Mouse (Mus musculus) forebrain, postnatal 0 days (tissue): ENCODE results near the gene Glmp. TPM values are rescaled to one million over a fixed set of nuclear protein-coding genes. Genes with fewer than 3 reads are reported as not detected.

Source experiments
- ATAC-seq: fragments of 200-750 bp; cut with Nextera tagmentation; 2 replicates; pipeline ENCODE4 v1.8.0; 2017; ENCODE audit warnings: mild to moderate bottlenecking, moderate library complexity
- DNase-seq: peaks from one replicate; pipeline ENCODE4 v3.0.0-alpha.2; 2015
- H3K27ac ChIP-seq: fragments of 300-500 bp; sonication (generic); 2 replicates; pipeline ENCODE4 v1.5.1; 2014; ENCODE audit warnings: low read depth, mild to moderate bottlenecking, antibody characterized with exemption, low read length, moderate library complexity, mixed read lengths
- H3K27me3 ChIP-seq: fragments of 300-500 bp; sonication (generic); 2 replicates; pipeline ENCODE4 v1.6.1; 2014; ENCODE audit warnings: mild to moderate bottlenecking, low read length, mixed read lengths; ENCODE audit not compliant: insufficient read depth
- H3K36me3 ChIP-seq: fragments of 300-500 bp; sonication (generic); 2 replicates; pipeline ENCODE4 v1.6.1; 2014; ENCODE audit warnings: mild to moderate bottlenecking, moderate library complexity; ENCODE audit not compliant: insufficient read depth
- H3K4me1 ChIP-seq: fragments of 300-500 bp; sonication (generic); 2 replicates; pipeline ENCODE4 v1.6.1; 2014; ENCODE audit warnings: antibody characterized with exemption; ENCODE audit not compliant: insufficient read depth
- H3K4me2 ChIP-seq: fragments of 300-500 bp; sonication (generic); 2 replicates; pipeline ENCODE4 v1.6.1; 2014; ENCODE audit warnings: low read depth, mild to moderate bottlenecking, moderate library complexity
- H3K4me3 ChIP-seq: fragments of 300-500 bp; sonication (generic); 2 replicates; pipeline ENCODE4 v1.5.1; 2014; ENCODE audit warnings: low read depth, low read length, mixed read lengths
- H3K9ac ChIP-seq: fragments of 300-500 bp; sonication (generic); 2 replicates; pipeline ENCODE4 v1.6.1; 2014; ENCODE audit warnings: mild to moderate bottlenecking
- H3K9me3 ChIP-seq: fragments of 300-500 bp; sonication (generic); 2 replicates; pipeline ENCODE4 v1.6.1; 2016; ENCODE audit warnings: low read length
- CTCF ChIP-seq: sonication (generic); IDR thresholded peaks from 2 replicates; pipeline ENCODE4 v1.5.1; 2016; ENCODE audit warnings: antibody characterized with exemption, control low read depth, low read depth
- WGBS: fragments of 180-500 bp; shearing (Covaris S2); extraction: QIAGEN DNeasy Blood & Tissue Kit; methylation state at CpG from one replicate; pipeline ENCODE4 v1.1.7; 2014; 5-methylcytosine and 5-hydroxymethylcytosine counted together
- polyA plus RNA-seq: library from polyadenylated mRNA; unstranded; fragments of >200 nt; fragmentation: Nextera tagmentation; extraction: Ambion mirVana; gene quantifications from 2 replicates; pipeline ENCODE4 v1.2.1, GENCODE M21; 2015
- total RNA-seq: library from RNA; depleted of rRNA; stranded (reverse); fragments of >200 nt; gene quantifications from 2 replicates; pipeline ENCODE4 v1.2.3, GENCODE M21; 2014

The Glmp gene
- total and polyA plus RNA-seq, 2 experiments from 2014 or later, result 44.8 to 125 TPM

DNA sequence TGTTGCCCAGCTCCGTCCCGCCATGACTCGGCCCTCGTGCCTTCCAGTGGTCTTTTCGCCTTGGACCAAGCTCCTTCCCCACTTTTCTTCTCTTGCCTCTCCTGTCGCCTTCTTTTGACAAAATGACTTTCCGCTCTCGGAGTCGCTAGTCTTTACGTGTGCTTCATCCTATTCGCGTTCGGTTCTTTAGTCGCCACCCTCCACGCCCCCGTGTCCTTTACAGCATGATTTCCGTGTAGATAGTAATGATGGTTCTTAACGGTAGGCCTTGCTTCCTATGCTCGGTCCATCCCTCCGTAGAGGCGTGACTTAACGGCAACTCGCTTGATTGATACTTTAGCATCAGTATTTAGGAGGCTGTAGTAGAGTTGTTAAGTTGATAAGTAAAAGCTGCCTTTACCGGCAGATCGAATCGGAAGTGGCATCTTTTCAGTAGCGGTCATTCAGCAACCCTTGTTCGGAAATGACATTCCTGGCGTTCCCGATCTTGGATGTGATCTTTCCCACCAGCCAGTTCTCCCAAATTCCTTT is 27.4 kb upstream of the Glmp start:
- Histone ChIP-seq H3K9me3 (no peaks in the 10 kb centered on the region), H3K9ac (peak overlapping the region; percentile 58), H3K27ac (peak overlapping the region; percentile 89), H3K27me3 (no peaks in the 10 kb centered on the region), H3K4me1 (peaks cover 8% of the 10 kb centered on the region; the same call in 1 of the 2 replicates), H3K36me3 (peaks cover 28% of the 10 kb centered on the region), H3K4me3 (peak overlapping the region; percentile 55), H3K4me2 (peak overlapping the region; percentile 69)
- TF ChIP-seq CTCF, result no peak
- no peak for DNase-seq
- under 1% methylated on average over 30 of the region's 30 CpGs for WGBS
- ATAC-seq, result peak; percentile 2; the same call in 1 of the 2 replicates

DNA sequence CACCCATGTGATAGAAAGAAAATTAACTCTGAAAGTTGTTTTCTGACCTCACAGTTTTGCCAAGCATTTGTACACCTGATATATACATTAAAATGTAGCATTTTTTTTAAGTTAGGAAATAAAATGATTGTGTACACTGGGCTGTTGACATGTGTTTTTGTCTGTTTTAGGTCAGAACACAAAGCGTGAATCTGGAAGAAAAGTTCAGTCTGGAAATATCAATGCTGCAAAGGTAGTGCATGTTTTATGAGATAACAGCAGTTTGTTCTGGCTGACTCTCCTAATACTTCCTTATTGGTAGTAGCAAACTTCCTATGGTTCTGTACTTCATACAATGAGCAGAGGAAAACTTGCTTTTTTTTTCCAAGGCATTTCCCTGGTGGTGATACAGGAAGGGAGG is 25.7 kb upstream of the Glmp start:
- ATAC-seq (no peak), DNase-seq (no peak)
- H3K9me3 ChIP-seq, result no peaks in the 10 kb centered on the region
- H3K27me3 ChIP-seq, result no peaks in the 10 kb centered on the region
- TF ChIP-seq CTCF, result no peak
- 91% methylated on average over 1 of the region's 1 CpGs for WGBS
- no peak overlapping the region for H3K9ac ChIP-seq
- no peak overlapping the region for H3K27ac ChIP-seq
- H3K4me3 ChIP-seq, result no peak overlapping the region
- H3K4me2 ChIP-seq, result no peak overlapping the region
- peaks cover 8% of the 10 kb centered on the region; the same call in 1 of the 2 replicates for H3K4me1 ChIP-seq
- H3K36me3 ChIP-seq, result peaks cover 44% of the 10 kb centered on the region

DNA sequence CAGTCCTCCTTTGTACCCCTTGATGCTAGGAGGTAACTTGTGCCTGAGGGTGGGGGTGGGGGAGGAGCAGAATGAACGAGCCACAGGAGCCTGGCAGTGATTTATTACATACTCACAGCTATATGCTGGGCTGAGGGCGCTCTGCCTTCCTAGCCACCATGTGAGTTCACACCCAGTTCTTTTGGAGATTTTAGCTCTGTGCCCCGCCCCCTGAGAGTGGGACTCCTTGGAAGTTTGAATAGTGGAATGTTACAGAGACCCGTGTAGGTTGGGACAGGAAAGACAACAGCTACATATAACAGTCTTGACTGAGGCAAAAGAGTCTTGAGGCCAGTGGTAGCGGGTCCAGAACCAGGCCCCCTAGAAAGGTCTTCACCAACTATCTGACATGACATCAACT is 4.1 kb downstream of the Glmp start:
- Histone ChIP-seq H3K4me2 (no peak overlapping the region), H3K4me3 (no peak overlapping the region), H3K36me3 (peaks cover 11% of the 10 kb centered on the region; the same call in 1 of the 2 replicates), H3K9ac (no peak overlapping the region), H3K9me3 (no peaks in the 10 kb centered on the region), H3K27me3 (no peaks in the 10 kb centered on the region), H3K27ac (no peak overlapping the region), H3K4me1 (peaks cover 6% of the 10 kb centered on the region; the same call in 1 of the 2 replicates)
- TF ChIP-seq CTCF, result no peak
- ATAC-seq, result no peak
- no peak for DNase-seq
- WGBS, result 83% methylated on average over 5 of the region's 5 CpGs

DNA sequence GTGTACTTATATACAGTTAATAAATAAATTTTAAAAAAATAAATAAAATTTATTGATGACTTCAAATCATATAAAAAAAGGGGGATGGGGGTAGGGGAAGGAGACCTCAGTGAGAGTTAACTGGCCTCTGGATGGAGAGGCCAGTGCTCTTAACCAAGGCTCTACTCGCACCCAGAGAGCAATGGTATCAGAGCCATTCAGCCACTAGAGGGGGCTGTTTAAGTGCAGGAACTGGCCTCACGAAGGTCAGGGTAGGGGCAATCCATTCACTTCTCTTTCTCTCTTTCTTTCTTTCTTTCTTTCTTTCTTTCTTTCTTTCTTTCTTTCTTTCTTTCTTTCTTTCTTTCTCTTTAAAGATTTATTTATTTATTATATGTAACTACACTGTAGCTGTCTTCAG is 6.5 kb downstream of the Glmp start:
- H3K36me3 ChIP-seq, result peaks cover 11% of the 10 kb centered on the region; the same call in 1 of the 2 replicates
- H3K9ac ChIP-seq, result no peak overlapping the region
- no peak overlapping the region for H3K27ac ChIP-seq
- ATAC-seq (no peak), DNase-seq (no peak)
- WGBS, result 14% methylated on average over 2 of the region's 2 CpGs
- TF ChIP-seq CTCF, result peak; percentile 44
- H3K9me3 ChIP-seq, result no peaks in the 10 kb centered on the region
- H3K4me3 ChIP-seq, result no peak overlapping the region
- H3K27me3 ChIP-seq, result no peaks in the 10 kb centered on the region
- 0 out of 2 replicates have a peak, but pooled peaks cover 4% of the 10 kb centered on the region for H3K4me1 ChIP-seq
- no peak overlapping the region for H3K4me2 ChIP-seq

DNA sequence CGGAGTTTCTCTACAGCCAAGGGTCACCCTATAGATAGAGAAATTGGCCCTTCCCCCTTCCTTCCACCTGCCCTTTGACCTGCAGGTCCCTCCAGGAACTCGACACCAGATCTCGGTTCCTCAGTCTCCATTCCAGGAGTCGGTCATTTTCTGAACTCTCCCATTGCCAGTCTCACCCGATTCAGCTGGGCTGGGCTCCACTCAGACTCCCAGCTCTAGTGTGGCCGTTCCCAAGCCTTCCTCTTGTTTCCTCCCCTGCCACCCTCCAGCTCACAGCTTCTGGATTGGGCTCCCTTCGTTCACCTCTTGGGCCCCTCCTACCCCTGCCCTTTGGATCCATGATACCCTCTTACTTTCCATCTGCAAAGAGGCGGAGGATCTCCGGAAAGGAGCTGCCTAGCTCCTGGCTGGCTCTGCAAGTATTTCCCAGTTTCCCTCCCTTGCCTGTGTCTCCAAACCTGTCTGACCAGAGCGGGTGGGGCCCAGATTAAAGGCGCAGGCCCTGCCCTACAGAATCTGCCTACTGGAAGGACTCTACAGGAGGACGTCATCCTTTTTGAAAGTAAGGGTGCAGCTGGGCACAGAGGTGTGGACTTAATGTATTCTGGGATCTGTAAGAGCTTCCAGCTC is 9.3 kb downstream of the Glmp start:
- ATAC-seq (no peak), DNase-seq (no peak)
- WGBS, result 71% methylated on average over 12 of the region's 12 CpGs
- Histone ChIP-seq H3K36me3 (0 out of 2 replicates have a peak, but pooled peaks cover 6% of the 10 kb centered on the region), H3K27me3 (no peaks in the 10 kb centered on the region), H3K9ac (no peak overlapping the region), H3K4me1 (peaks cover 16% of the 10 kb centered on the region; the same call in 1 of the 2 replicates), H3K9me3 (no peaks in the 10 kb centered on the region), H3K4me3 (no peak overlapping the region), H3K27ac (no peak overlapping the region), H3K4me2 (no peak overlapping the region)
- TF ChIP-seq CTCF, result no peak

DNA sequence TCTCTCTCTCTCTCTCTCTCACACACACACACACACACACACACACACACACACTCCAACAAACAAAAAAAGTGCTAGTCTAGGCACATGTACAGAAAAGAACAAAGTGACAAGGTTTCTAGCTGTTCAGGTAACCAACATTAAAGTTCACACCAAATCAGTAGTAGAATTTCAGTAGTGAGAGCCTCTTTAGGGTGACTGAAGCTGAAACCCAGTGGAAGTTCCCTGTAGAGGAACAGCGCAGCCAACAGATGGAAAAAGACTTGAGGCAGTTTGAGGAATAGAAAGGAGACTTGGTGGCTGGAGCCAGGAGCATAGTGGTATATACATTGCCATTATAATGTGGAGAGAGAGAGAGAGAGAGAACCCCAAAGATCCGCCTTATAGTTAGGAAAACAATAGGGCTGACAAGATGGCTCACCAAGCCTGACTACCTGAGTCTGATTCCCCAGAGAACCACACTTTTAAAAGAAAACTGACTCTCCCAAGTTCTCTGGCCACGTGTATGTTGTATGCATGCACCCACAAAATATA is 10.1 kb downstream of the Glmp start:
- WGBS, result 35% methylated on average over 3 of the region's 3 CpGs
- H3K9ac ChIP-seq, result peak overlapping the region; percentile 88; the same call in 1 of the 2 replicates
- no peak for ATAC-seq
- no peaks in the 10 kb centered on the region for H3K36me3 ChIP-seq
- TF ChIP-seq CTCF, result no peak
- no peak overlapping the region for H3K27ac ChIP-seq
- no peak for DNase-seq
- peak overlapping the region; percentile 78 for H3K4me2 ChIP-seq
- H3K4me3 ChIP-seq, result peak overlapping the region; percentile 89
- peaks cover 16% of the 10 kb centered on the region; the same call in 1 of the 2 replicates for H3K4me1 ChIP-seq
- no peaks in the 10 kb centered on the region for H3K27me3 ChIP-seq
- no peaks in the 10 kb centered on the region for H3K9me3 ChIP-seq

DNA sequence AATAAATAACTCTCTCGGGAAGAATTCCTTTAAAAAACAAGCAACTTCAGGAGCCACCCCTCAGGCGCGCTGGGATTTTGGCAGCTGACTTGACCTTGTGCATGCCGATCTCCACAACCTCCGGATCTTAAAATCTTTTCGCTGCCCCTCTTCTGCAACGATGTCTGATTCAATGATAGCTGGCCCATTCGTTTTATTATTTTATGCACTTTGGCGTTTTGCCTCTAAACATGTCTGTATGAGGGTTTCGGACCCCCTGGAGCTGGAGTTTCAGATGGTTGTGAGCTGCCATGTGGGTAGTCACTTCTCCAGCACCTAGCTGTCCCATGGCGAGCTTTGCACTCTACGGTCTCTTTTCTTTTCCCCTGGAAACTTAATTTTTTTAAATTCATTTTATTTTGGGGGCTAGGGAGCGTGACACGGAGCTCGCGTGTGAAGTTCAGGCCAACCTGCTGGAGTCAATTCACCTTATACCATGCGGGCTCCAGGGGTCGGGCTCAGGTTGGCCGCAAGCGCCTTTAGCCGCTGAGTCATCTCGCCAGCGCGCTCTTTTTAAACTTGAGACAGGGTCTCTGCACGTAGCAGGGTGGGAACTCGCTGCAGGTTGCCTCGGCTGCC is 10.7 kb downstream of the Glmp start:
- H3K4me3 ChIP-seq, result peak overlapping the region; percentile 89
- peak overlapping the region; percentile 78 for H3K4me2 ChIP-seq
- ATAC-seq, result peak; percentile 48
- 2% methylated on average over 27 of the region's 27 CpGs for WGBS
- no peaks in the 10 kb centered on the region for H3K27me3 ChIP-seq
- no peaks in the 10 kb centered on the region for H3K36me3 ChIP-seq
- H3K27ac ChIP-seq, result peak overlapping the region; percentile 95
- peaks cover 16% of the 10 kb centered on the region; the same call in 1 of the 2 replicates for H3K4me1 ChIP-seq
- DNase-seq, result no peak
- H3K9ac ChIP-seq, result peak overlapping the region; percentile 88
- no peak for TF ChIP-seq CTCF
- no peaks in the 10 kb centered on the region for H3K9me3 ChIP-seq
